Mouse (Mus musculus): Measurements from ENCODE around the gene Lgals9. TPM values are rescaled to one million over a fixed set of nuclear protein-coding genes. Genes with fewer than 3 reads are reported as not detected.

Lgals9 gene
- polyA plus RNA-seq, 1 experiment from 2014 or later: 586 TPM

DNA sequence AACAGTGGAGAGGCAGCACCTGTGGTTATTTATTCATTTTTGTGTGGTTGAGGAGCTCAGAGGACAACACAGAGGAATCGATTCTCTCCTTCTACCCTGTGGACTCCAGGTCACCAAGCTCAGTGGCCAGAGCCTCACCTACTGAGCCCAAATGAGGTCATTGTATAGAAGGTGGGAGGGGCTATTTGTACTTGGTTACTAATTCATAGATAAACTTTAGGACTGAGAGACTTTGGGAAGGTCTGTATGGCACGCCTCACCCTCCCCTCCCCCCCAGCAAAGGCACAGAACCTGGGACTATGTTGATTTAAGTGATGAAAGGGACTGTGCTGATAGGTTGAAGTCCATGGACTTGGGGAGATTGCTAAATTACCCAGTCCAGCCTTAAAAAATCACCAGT, 2.7 kb downstream of the Lgals9 start:
- H3K9ac ChIP-seq (ENCODE audit: low read depth, low read length): no peak overlapping the region
- ATAC-seq: peak; percentile 82
- 0 out of 2 replicates have a peak, but pooled peaks cover 7% of the 10 kb centered on the region for H3K4me1 ChIP-seq (replicated peaks; ENCODE audit: control insufficient read depth, insufficient read depth, low read length)
- H3K27me3 ChIP-seq (replicated peaks; ENCODE audit: control insufficient read depth, insufficient read depth, low read length): no peaks in the 10 kb centered on the region
- 34% methylated on average over 2 of the region's 2 CpGs for WGBS
- peak overlapping the region; percentile 74 for H3K4me2 ChIP-seq (replicated peaks; ENCODE audit: low read depth)
- H3K9me3 ChIP-seq (ENCODE audit: control insufficient read depth): no peaks in the 10 kb centered on the region
- H3K27ac ChIP-seq (ENCODE audit: low read depth, low read length): peak overlapping the region; percentile 89
- peak overlapping the region; percentile 63 for H3K4me3 ChIP-seq (ENCODE audit: low read depth, low read length)
- no peak for TF ChIP-seq CTCF (IDR thresholded peaks at IDR 0.05; ENCODE audit: low read depth)
- H3K36me3 ChIP-seq (ENCODE audit: control insufficient read depth, insufficient read depth): peaks cover 8% of the 10 kb centered on the region

DNA sequence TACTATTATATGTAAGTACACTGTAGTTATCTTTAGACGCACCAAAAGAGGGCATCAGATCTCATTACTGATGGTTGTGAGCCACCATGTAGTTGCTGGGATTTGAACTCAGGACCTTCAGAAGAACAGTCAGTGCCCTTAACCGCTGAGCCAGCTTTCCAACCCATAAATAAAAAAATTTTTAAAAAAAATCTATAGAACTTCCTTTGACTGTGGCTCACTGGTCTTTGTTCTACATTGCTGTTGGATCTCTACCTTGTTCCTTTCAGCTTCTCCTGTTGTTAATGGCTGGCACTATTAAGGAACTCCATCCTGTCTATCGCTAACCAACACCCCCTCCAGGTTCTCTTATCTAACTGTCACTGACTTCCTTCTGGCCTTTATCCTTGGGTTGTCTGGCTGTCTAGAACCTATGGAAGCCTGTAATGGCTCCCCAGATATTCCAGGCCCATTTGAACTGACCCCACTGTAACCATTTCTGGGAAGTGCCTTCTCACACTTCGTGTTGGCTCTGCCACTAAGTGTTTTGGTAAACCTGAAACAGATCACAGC, 4.6 kb downstream of the Lgals9 start:
- no peak overlapping the region for H3K9ac ChIP-seq (ENCODE audit: low read depth, low read length)
- H3K9me3 ChIP-seq (ENCODE audit: control insufficient read depth): no peaks in the 10 kb centered on the region
- H3K4me3 ChIP-seq (ENCODE audit: low read depth, low read length): no peak overlapping the region
- H3K4me1 ChIP-seq (replicated peaks; ENCODE audit: control insufficient read depth, insufficient read depth, low read length): 0 out of 2 replicates have a peak, but pooled peaks cover 3% of the 10 kb centered on the region
- H3K4me2 ChIP-seq (replicated peaks; ENCODE audit: low read depth): no peak overlapping the region
- no peak for TF ChIP-seq CTCF (IDR thresholded peaks at IDR 0.05; ENCODE audit: low read depth)
- no peaks in the 10 kb centered on the region for H3K27me3 ChIP-seq (replicated peaks; ENCODE audit: control insufficient read depth, insufficient read depth, low read length)
- 64% methylated on average over 4 of the region's 4 CpGs for WGBS
- H3K36me3 ChIP-seq (ENCODE audit: control insufficient read depth, insufficient read depth): peaks cover 27% of the 10 kb centered on the region
- ATAC-seq: no peak
- peak overlapping the region; percentile 54; the same call in 1 of the 2 replicates for H3K27ac ChIP-seq (ENCODE audit: low read depth, low read length)

DNA sequence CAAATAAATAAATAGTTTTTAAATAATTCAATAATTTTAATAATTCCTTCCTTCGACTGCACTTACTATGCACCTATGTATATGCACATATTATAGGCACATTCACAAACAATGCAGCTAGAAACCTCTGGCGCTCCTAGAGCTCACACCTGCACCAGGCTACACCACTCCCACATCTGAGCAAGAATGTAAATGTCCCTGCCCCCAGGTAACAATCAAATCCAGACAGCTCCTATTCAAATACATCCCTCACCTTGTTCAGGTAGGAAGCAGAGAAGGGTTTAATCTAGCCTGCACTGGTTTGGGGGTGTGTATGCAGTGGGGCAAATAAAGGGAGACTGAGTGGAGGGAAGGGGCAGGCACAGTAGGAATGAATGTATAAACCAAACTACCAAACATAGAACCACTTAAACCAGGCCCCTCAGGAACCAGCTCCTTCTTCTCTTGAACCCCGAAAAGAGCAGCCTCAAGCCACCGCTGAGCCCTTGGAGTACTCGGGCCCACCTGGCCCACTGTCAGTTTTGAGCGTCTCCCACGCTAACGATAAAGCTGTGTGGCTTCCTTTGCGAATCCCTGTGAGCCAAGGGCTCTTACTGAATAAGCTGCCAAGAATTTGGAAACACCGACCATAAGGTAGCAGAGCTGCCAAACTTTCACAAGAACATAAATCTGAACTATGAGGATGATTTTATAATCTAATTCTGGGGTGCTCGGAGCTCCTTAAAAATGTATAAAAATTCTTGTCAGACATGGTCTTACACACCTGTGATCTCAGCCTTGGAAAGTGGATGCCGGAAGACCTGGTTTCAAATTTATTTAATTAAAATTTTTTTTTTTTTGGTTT, 6.3 kb downstream of the Lgals9 start:
- 0 out of 2 replicates have a peak, but pooled peaks cover 3% of the 10 kb centered on the region for H3K4me1 ChIP-seq (replicated peaks; ENCODE audit: control insufficient read depth, insufficient read depth, low read length)
- H3K4me3 ChIP-seq (ENCODE audit: low read depth, low read length): no peak overlapping the region
- H3K4me2 ChIP-seq (replicated peaks; ENCODE audit: low read depth): no peak overlapping the region
- no peaks in the 10 kb centered on the region for H3K27me3 ChIP-seq (replicated peaks; ENCODE audit: control insufficient read depth, insufficient read depth, low read length)
- no peak overlapping the region for H3K9ac ChIP-seq (ENCODE audit: low read depth, low read length)
- H3K36me3 ChIP-seq (ENCODE audit: control insufficient read depth, insufficient read depth): peaks cover 42% of the 10 kb centered on the region
- WGBS: 78% methylated on average over 12 of the region's 12 CpGs
- no peak for ATAC-seq
- no peaks in the 10 kb centered on the region for H3K9me3 ChIP-seq (ENCODE audit: control insufficient read depth)
- TF ChIP-seq CTCF (IDR thresholded peaks at IDR 0.05; ENCODE audit: low read depth): no peak
- H3K27ac ChIP-seq (ENCODE audit: low read depth, low read length): no peak overlapping the region

DNA sequence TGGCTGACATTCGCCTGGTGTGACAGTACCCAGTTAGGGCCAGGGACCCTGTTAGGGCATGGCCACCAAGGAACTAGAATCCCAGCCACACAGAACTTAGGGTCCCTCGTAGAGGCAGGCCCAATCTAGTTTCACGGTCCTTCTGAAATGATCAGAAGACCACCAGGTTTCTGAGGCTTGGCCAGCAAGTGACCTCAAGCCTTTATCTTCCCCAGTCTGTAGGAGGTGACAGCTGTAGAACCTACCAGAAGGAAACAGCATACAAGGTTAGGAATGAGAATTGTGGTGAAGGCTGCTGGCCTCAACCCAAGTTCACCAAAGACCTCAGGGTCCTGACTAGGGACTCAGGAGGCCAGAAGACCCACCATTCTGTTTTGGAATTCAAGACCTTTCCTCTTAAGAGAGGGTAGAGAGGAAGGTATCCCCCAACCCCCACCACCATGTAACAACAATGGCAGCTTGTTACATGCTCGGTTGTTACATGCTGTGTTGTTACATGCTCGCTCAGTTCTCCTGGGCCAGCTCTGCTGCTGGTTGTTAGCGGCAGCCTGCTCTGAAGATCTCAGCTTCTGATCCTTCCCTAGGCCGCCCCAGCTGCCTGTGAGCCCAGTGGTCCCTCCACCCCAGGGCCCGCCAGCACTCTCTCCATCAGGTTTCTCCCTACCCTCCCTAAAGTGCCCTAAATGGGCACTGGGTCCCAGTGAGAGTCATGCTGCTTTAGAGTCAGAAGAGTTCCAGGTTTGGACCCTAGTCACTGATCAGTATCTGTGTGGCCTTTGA, 7.8 kb downstream of the Lgals9 start:
- ATAC-seq: no peak
- 89% methylated on average over 8 of the region's 8 CpGs for WGBS
- H3K4me2 ChIP-seq (replicated peaks; ENCODE audit: low read depth): no peak overlapping the region
- no peak overlapping the region for H3K9ac ChIP-seq (ENCODE audit: low read depth, low read length)
- H3K4me3 ChIP-seq (ENCODE audit: low read depth, low read length): no peak overlapping the region
- H3K4me1 ChIP-seq (replicated peaks; ENCODE audit: control insufficient read depth, insufficient read depth, low read length): no peaks in the 10 kb centered on the region
- H3K9me3 ChIP-seq (ENCODE audit: control insufficient read depth): no peaks in the 10 kb centered on the region
- TF ChIP-seq CTCF (IDR thresholded peaks at IDR 0.05; ENCODE audit: low read depth): no peak
- H3K27me3 ChIP-seq (replicated peaks; ENCODE audit: control insufficient read depth, insufficient read depth, low read length): no peaks in the 10 kb centered on the region
- no peak overlapping the region for H3K27ac ChIP-seq (ENCODE audit: low read depth, low read length)
- peaks cover 54% of the 10 kb centered on the region for H3K36me3 ChIP-seq (ENCODE audit: control insufficient read depth, insufficient read depth)

GRCm38 (mm10) chr11:78973381-78974150, 11.2 kb downstream of the Lgals9 start:
- Histone ChIP-seq H3K4me3 (ENCODE audit: low read depth, low read length) (no peak overlapping the region), H3K4me1 (replicated peaks; ENCODE audit: control insufficient read depth, insufficient read depth, low read length) (no peaks in the 10 kb centered on the region), H3K9me3 (ENCODE audit: control insufficient read depth) (no peaks in the 10 kb centered on the region), H3K9ac (ENCODE audit: low read depth, low read length) (no peak overlapping the region), H3K27ac (ENCODE audit: low read depth, low read length) (no peak overlapping the region), H3K36me3 (ENCODE audit: control insufficient read depth, insufficient read depth) (peaks cover 86% of the 10 kb centered on the region), H3K4me2 (replicated peaks; ENCODE audit: low read depth) (no peak overlapping the region), H3K27me3 (replicated peaks; ENCODE audit: control insufficient read depth, insufficient read depth, low read length) (no peaks in the 10 kb centered on the region)
- WGBS: 68% methylated on average over 17 of the region's 17 CpGs
- no peak for ATAC-seq
- no peak for TF ChIP-seq CTCF (IDR thresholded peaks at IDR 0.05; ENCODE audit: low read depth)

All from intestine, postnatal 0 days (tissue).